Mouse (Mus musculus): ENCODE results near the gene Axl. TPM values are rescaled to one million over a fixed set of nuclear protein-coding genes. Genes with fewer than 3 reads are reported as not detected.
A peak's percentile ranks its signal among the peaks of the same experiment; 100 is the strongest.

Axl gene
- polyA plus RNA-seq, 1 experiment = not detected

GRCm38 (mm10) chr7:25754439-25754737 lies 34.1 kb downstream of the Axl start:
- 0 out of 2 replicates have a peak, but pooled peaks cover 3% of the 10 kb centered on the region for H3K4me1 ChIP-seq (ENCODE audit: control insufficient read depth, insufficient read depth, low read length)
- peak overlapping the region; percentile 87 for H3K27ac ChIP-seq (ENCODE audit: insufficient read depth, low read depth, low read length)
- TF ChIP-seq POLR2A (IDR thresholded peaks at IDR 0.05; ENCODE audit: insufficient read depth, low read depth, low read length) (peak; percentile 29), CTCF (IDR thresholded peaks at IDR 0.05; ENCODE audit: insufficient read depth, low read depth, low read length) (0 out of 2 replicates have a peak, but pooled peaks have one; percentile 16)
- under 1% methylated on average over 30 of the region's 30 CpGs for WGBS
- H3K4me3 ChIP-seq (ENCODE audit: insufficient read depth, low read depth, low read length) = peak overlapping the region; percentile 81

DNA sequence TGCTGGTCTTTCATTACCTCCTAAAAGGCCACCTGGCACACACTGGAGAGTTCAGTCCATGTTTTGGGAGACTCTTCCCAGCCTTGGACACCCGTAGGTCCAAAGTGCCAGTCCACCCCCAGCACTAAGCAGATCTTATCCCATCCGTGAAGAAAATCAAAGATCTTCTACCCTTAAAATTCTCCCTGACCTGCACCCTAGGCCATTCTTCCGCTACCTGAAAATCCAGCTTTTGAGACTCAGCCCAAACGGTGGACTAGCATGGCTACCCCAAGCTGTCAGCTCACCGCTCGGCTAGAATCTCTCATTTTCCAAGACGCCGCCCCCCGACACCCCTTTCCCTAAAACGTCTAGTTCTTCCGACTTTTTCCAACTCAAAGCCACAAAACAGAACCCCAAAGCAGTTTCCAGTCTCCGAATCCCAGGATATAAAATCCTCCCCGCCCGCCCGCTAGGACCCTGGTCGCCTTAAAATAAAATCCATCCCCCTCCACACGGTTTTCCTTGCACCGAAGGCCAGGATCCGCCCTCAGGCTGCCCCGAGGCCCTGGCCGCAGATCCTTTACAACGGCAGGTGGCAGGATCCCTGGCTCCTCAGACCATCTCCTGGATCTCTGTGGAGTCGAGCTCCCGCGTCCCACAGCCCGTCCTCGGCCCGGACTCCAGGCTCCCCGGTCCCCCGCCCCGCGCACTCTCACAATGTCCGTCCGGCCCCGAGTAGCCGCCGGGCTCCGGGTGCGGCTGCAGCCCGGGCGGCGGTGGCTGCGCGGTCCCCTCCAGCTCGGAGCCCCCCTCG lies 34.7 kb downstream of the Axl start:
- Histone ChIP-seq H3K27ac (ENCODE audit: insufficient read depth, low read depth, low read length) (peak overlapping the region; percentile 87), H3K4me1 (ENCODE audit: control insufficient read depth, insufficient read depth, low read length) (0 out of 2 replicates have a peak, but pooled peaks cover 3% of the 10 kb centered on the region), H3K4me3 (ENCODE audit: insufficient read depth, low read depth, low read length) (peak overlapping the region; percentile 81)
- TF ChIP-seq POLR2A (IDR thresholded peaks at IDR 0.05; ENCODE audit: insufficient read depth, low read depth, low read length) = no peak
- TF ChIP-seq CTCF (IDR thresholded peaks at IDR 0.05; ENCODE audit: insufficient read depth, low read depth, low read length) = no peak; the same call in 1 of the 2 replicates
- WGBS = under 1% methylated on average over 46 of the region's 46 CpGs

DNA sequence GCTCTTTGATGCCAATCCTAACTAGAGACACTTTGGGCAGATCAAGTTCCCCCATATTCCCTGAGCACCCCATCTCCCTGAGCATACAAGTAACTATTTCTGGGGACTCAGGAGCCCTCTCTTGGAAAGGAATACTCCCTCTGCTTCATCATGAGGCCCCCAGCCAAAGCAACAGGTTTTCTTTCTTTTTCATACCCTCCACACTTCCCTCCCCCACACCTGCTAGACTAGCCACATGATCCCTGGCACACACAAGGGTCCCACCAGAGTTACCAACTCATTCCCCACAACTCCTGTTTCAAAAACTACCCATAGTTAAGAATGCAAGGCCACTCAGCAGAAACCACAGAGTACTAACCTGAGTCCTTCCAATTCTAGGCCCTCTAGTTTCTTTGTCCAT lies 35.4 kb downstream of the Axl start:
- H3K27ac ChIP-seq (ENCODE audit: insufficient read depth, low read depth, low read length) = no peak overlapping the region
- no peak overlapping the region for H3K4me3 ChIP-seq (ENCODE audit: insufficient read depth, low read depth, low read length)
- TF ChIP-seq CTCF (IDR thresholded peaks at IDR 0.05; ENCODE audit: insufficient read depth, low read depth, low read length) (no peak), POLR2A (IDR thresholded peaks at IDR 0.05; ENCODE audit: insufficient read depth, low read depth, low read length) (no peak)
- H3K4me1 ChIP-seq (ENCODE audit: control insufficient read depth, insufficient read depth, low read length) = 0 out of 2 replicates have a peak, but pooled peaks cover 3% of the 10 kb centered on the region

GRCm38 (mm10) chr7:25746844-25747243 lies 41.7 kb downstream of the Axl start:
- 62% methylated on average over 3 of the region's 3 CpGs for WGBS
- H3K4me3 ChIP-seq (ENCODE audit: insufficient read depth, low read depth, low read length) = no peak overlapping the region
- no peaks in the 10 kb centered on the region for H3K4me1 ChIP-seq (ENCODE audit: control insufficient read depth, insufficient read depth, low read length)
- TF ChIP-seq CTCF (IDR thresholded peaks at IDR 0.05; ENCODE audit: insufficient read depth, low read depth, low read length) (no peak), POLR2A (IDR thresholded peaks at IDR 0.05; ENCODE audit: insufficient read depth, low read depth, low read length) (no peak)
- H3K27ac ChIP-seq (ENCODE audit: insufficient read depth, low read depth, low read length) = no peak overlapping the region

DNA sequence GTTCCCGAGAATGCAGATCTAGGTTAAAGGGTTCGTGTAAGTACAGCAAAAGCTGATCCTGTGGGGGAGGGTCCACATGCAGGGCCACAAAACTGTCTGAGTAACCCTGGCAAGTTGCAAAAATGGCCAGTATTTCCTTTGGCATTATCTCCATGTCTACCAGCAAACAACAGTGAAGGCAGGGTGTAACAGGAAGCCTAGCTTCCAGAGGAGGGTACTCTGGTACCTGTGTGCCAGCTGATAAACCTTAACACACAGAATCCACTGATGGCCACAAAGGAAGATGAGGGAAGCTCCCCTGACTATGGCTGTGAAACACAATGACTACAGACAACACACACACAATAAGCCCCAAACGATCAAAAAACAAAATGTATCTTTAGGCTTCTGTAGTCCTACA lies 50.2 kb downstream of the Axl start:
- WGBS = 86% methylated on average over 3 of the region's 3 CpGs
- no peak for TF ChIP-seq POLR2A (IDR thresholded peaks at IDR 0.05; ENCODE audit: insufficient read depth, low read depth, low read length)
- no peak for TF ChIP-seq CTCF (IDR thresholded peaks at IDR 0.05; ENCODE audit: insufficient read depth, low read depth, low read length)
- H3K4me3 ChIP-seq (ENCODE audit: insufficient read depth, low read depth, low read length) = no peak overlapping the region
- H3K27ac ChIP-seq (ENCODE audit: insufficient read depth, low read depth, low read length) = no peak overlapping the region
- H3K4me1 ChIP-seq (ENCODE audit: control insufficient read depth, insufficient read depth, low read length) = no peaks in the 10 kb centered on the region

GRCm38 (mm10) chr7:25736920-25737319 lies 51.6 kb downstream of the Axl start:
- 91% methylated on average over 2 of the region's 2 CpGs for WGBS
- no peak for TF ChIP-seq CTCF (IDR thresholded peaks at IDR 0.05; ENCODE audit: insufficient read depth, low read depth, low read length)
- no peak for TF ChIP-seq POLR2A (IDR thresholded peaks at IDR 0.05; ENCODE audit: insufficient read depth, low read depth, low read length)
- no peak overlapping the region for H3K27ac ChIP-seq (ENCODE audit: insufficient read depth, low read depth, low read length)

DNA sequence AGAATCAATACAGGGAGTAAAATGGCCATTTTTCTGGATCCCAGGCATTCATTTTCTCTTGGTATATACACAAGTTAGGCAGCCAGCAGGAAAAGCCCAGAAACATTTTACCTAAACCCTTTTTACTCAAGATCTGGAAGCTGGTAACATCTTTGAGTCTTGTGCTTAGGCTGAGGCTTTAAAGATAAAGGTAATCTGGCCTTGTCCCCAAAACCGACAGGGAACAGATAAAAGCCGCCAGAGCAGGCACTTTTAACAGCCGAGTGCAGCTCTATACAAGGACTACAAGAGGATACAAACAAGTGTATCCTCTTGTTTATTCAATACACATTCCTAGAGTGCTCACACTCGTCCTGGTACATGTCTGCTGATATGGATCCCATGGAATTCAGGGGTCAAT lies 53.5 kb downstream of the Axl start:
- TF ChIP-seq POLR2A (IDR thresholded peaks at IDR 0.05; ENCODE audit: insufficient read depth, low read depth, low read length) (no peak), CTCF (IDR thresholded peaks at IDR 0.05; ENCODE audit: insufficient read depth, low read depth, low read length) (no peak)
- no peak overlapping the region for H3K4me3 ChIP-seq (ENCODE audit: insufficient read depth, low read depth, low read length)
- 78% methylated on average over 4 of the region's 4 CpGs for WGBS
- no peaks in the 10 kb centered on the region for H3K4me1 ChIP-seq (ENCODE audit: control insufficient read depth, insufficient read depth, low read length)
- no peak overlapping the region for H3K27ac ChIP-seq (ENCODE audit: insufficient read depth, low read depth, low read length)

More at GRCm38 (mm10) chr7:25736920-25737319, 51.6 kb downstream of the Axl start:
- Histone ChIP-seq H3K4me1 (ENCODE audit: control insufficient read depth, insufficient read depth, low read length) (no peaks in the 10 kb centered on the region), H3K4me3 (ENCODE audit: insufficient read depth, low read depth, low read length) (no peak overlapping the region)

DNA sequence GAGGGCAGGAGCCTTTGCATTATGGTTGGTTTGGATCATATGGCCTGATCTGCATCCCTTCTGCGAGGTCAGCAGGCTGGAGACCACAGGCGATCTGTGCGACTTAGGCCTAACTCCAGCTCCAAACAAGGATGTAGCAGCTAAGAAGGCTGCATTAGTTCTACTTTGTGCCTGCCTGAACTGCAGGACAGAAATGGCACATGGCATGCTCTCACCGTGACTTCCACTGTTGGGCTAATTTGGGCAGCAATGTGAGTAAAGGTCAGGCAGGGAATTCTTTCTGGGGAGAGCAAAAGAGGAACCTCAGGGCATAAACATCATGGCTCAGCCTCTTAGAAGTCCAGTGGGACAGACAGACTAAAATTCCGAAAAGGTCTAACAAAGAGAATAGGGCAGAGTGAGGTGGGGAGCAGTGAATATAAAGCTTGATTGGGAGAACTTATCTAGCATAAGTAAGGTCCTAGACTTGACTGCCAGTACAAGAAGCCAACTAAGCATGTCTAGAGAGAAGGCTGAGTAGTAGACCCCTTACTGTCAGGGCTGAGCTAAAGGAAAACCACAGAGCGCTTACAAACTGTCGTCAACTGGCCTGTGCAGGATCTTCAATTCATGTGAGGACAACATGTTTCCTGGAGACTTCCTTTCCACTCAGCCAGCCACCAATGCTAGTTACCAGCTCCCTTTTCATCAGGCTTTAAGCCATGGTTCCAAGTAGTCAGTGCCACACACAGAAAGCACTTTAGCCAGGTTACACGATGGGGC lies 57.0 kb downstream of the Axl start:
- Histone ChIP-seq H3K27ac (ENCODE audit: insufficient read depth, low read depth, low read length) (no peak overlapping the region), H3K4me3 (ENCODE audit: insufficient read depth, low read depth, low read length) (no peak overlapping the region), H3K4me1 (ENCODE audit: control insufficient read depth, insufficient read depth, low read length) (no peaks in the 10 kb centered on the region)
- WGBS = 86% methylated on average over 8 of the region's 8 CpGs
- TF ChIP-seq CTCF (IDR thresholded peaks at IDR 0.05; ENCODE audit: insufficient read depth, low read depth, low read length) (no peak), POLR2A (IDR thresholded peaks at IDR 0.05; ENCODE audit: insufficient read depth, low read depth, low read length) (no peak)

DNA sequence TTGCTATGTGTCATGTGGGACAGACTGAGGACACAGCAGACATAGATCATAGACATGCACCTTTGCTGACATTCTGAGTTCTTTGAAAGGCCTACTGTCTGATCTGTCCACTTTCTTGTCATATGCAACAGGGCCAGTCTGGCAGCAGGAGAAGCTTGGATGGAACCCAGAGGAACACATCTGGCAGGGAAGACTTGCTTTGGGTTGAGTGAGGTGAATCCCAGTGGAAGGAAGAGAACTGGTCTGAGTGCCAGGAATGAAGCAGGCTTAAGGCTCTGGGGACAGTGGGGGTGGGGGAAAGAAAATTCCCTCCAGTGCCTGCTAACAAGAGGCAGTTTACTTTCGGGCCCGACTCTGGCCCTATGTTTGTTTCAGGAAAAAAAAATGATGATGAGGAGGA lies 58.6 kb downstream of the Axl start:
- TF ChIP-seq CTCF (IDR thresholded peaks at IDR 0.05; ENCODE audit: insufficient read depth, low read depth, low read length) (no peak), POLR2A (IDR thresholded peaks at IDR 0.05; ENCODE audit: insufficient read depth, low read depth, low read length) (no peak)
- WGBS = 74% methylated on average over 2 of the region's 2 CpGs
- Histone ChIP-seq H3K27ac (ENCODE audit: insufficient read depth, low read depth, low read length) (no peak overlapping the region), H3K4me1 (ENCODE audit: control insufficient read depth, insufficient read depth, low read length) (peaks cover 8% of the 10 kb centered on the region; the same call in 1 of the 2 replicates), H3K4me3 (ENCODE audit: insufficient read depth, low read depth, low read length) (no peak overlapping the region)

Data from olfactory bulb, adult 2 months (tissue).